Mouse (Mus musculus) MEL (cell line): ENCODE measurements at regions not wholly inside any gene's neighbourhood (a gene's known extent, or its start where the extent isn't known, plus 50 kb on each side); places are given as distances from the start of the nearest gene placed in this dataset.

Experiments used
- CTCF ChIP-seq, 3 experiments: IDR thresholded peaks in 2 of 3; conservative IDR thresholded peaks in 1 of 3; 2 replicates each; pipeline ENCODE4 v1.5.1; 2011 to 2012; ENCODE audit warnings: low read length in 3 of 3, low read depth in 2 of 3, mild to moderate bottlenecking in 2 of 3, improper control_type of control experiment in 1 of 3, inconsistent platforms in 1 of 3, mixed read lengths in 1 of 3, moderate library complexity in 1 of 3; ENCODE audit not compliant: control insufficient read depth in 1 of 3, insufficient read depth in 1 of 3, poor library complexity in 1 of 3, severe bottlenecking in 1 of 3
- GATA1 ChIP-seq: IDR thresholded peaks from 2 replicates; pipeline ENCODE4 v1.6.1; 2011; ENCODE audit warnings: low read depth, low read length, improper control_type of control experiment
- KAT2A ChIP-seq: conservative IDR thresholded peaks from 2 replicates; pipeline ENCODE4 v1.6.1; 2012; ENCODE audit warnings: low read depth, low read length, improper control_type of control experiment, inconsistent platforms
- NELFE ChIP-seq: IDR thresholded peaks from 2 replicates; pipeline ENCODE4 v1.6.1; 2011; ENCODE audit warnings: low read depth, low read length, improper control_type of control experiment
- TBP ChIP-seq: IDR thresholded peaks from 2 replicates; pipeline ENCODE4 v1.8.0; 2011; ENCODE audit warnings: low read depth, low read length, improper control_type of control experiment
- TCF12 ChIP-seq: IDR thresholded peaks from 2 replicates; pipeline ENCODE4 v1.6.1; 2014; ENCODE audit warnings: low read depth, mild to moderate bottlenecking, inconsistent platforms, low read length, improper control_type of control experiment, moderate library complexity
- ZKSCAN1 ChIP-seq: IDR thresholded peaks from 2 replicates; pipeline ENCODE4 v1.6.1; 2012; ENCODE audit warnings: low read depth, mild to moderate bottlenecking, inconsistent platforms, low read length, improper control_type of control experiment, moderate library complexity

- no peak for TF ChIP-seq CTCF (IDR thresholded peaks at IDR 0.05 in 2 of 3, conservative IDR thresholded peaks at IDR 0.05 in 1 of 3; ENCODE audit: control insufficient read depth in 1 of 3, insufficient read depth in 1 of 3, low read depth in 2 of 3, low read length in 3 of 3, poor library complexity in 1 of 3, severe bottlenecking in 1 of 3)
- no peak for TF ChIP-seq GATA1
- TF ChIP-seq TBP, result no peak
- no peak for TF ChIP-seq ZKSCAN1
- no peak for TF ChIP-seq TCF12
- TF ChIP-seq NELFE, result no peak
- TF ChIP-seq KAT2A, result no peak
These were observed 202.0 kb upstream of the Spdye4c start for GRCm38 (mm10) chr2:128388883-128389470.
